ENCODE assay signal across 23 mouse cellular contexts in the genomic region with DNA sequence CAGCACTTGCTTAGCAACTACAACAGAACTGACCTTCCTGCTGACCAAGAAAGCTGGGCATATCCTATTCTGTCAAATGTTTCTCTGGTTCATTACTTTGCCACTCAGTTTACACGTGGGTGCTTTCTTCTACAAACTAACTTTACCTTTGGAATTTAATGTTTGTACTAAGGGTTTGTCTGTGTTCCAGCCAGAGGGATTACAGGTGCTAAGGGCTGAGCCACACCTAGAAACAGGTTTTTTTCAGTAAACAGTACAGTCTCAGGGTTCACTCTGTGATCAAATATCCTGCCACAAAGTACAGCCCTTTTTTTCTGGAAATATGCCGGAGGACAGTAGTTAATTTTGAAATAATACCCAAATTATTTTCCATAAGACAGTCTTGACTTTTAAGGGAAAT. TPM values are rescaled to one million over a fixed set of nuclear protein-coding genes. Genes with fewer than 3 reads are reported as not detected.
DNase-seq lines count a peak whose midpoint lies in the region; ATAC-seq and TF ChIP-seq lines count a peak whose summit lies in the region.
"Had no signal": no experiment of that assay in that cellular context is flagged by ENCODE, and none has a peak within 500 bp of the region (broad histone marks: within the 10 kb centered on the region; RNA-seq: fewer than 3 reads in every experiment).

No protein-coding gene starts in this region.

- H3K4me2 ChIP-seq in liver, embryonic 11.5 days, result no peak overlapping the region
- no peak overlapping the region for H3K4me2 ChIP-seq in intestine, embryonic 14.5 days (ENCODE audit: low read length)
- no peak overlapping the region for H3K4me2 ChIP-seq in stomach, embryonic 15.5 days
- H3K4me2 ChIP-seq: hindbrain, embryonic 13.5 days; limb, embryonic 15.5 days; midbrain, embryonic 15.5 days; neural tube, embryonic 13.5 days had no signal

- no peak for TF ChIP-seq CTCF in liver, adult 2 months (IDR thresholded peaks at IDR 0.05; ENCODE audit: low read depth, low read length)
- no peak for TF ChIP-seq CTCF in layer of hippocampus, adult 2 months (conservative IDR thresholded peaks at IDR 0.05)

- H3K9me3 ChIP-seq in liver, embryonic 11.5 days (ENCODE audit: control insufficient read depth, low read length), result no peaks in the 10 kb centered on the region
- no peaks in the 10 kb centered on the region for H3K9me3 ChIP-seq in intestine, embryonic 14.5 days (ENCODE audit: control insufficient read depth, low read length)
- H3K9me3 ChIP-seq in stomach, embryonic 15.5 days, result no peaks in the 10 kb centered on the region
- H3K9me3 ChIP-seq: hindbrain, embryonic 13.5 days; limb, embryonic 15.5 days; midbrain, embryonic 15.5 days; neural tube, embryonic 13.5 days had no signal

- peaks cover 8% of the 10 kb centered on the region for H3K4me1 ChIP-seq in liver, adult 2 months (ENCODE audit: control insufficient read depth, insufficient read depth, low read length)
- no peaks in the 10 kb centered on the region; the same call in 1 of the 2 replicates for H3K4me1 ChIP-seq in liver, embryonic 11.5 days (replicated peaks; ENCODE audit: control insufficient read depth, insufficient read depth, low read length)
- H3K4me1 ChIP-seq in intestine, embryonic 14.5 days (replicated peaks; ENCODE audit: control insufficient read depth, insufficient read depth, low read length), result peaks cover 2% of the 10 kb centered on the region; the same call in 1 of the 2 replicates
- H3K4me1 ChIP-seq in stomach, embryonic 15.5 days, result no peaks in the 10 kb centered on the region
- H3K4me1 ChIP-seq: hindbrain, embryonic 13.5 days; limb, embryonic 15.5 days; midbrain, embryonic 15.5 days; neural tube, embryonic 13.5 days had no signal

- DNase-seq in liver, adult 2 months (ENCODE audit: extremely low read depth, low read depth, low spot score), result peak; percentile 89
- DNase-seq in liver, embryonic 11.5 days (ENCODE audit: low spot score), result no peak
- DNase-seq in intestine, embryonic 14.5 days (ENCODE audit: low spot score), result no peak
- DNase-seq in large intestine, adult 2 months (ENCODE audit: low read depth, low spot score), result peak; percentile 80
- DNase-seq in cerebellum, adult 8-10 months, result no peak
- DNase-seq in layer of hippocampus, adult 2 months (ENCODE audit: low spot score in 2 of 2), result no peak
- DNase-seq: adrenal gland, postnatal 36 days; forebrain, postnatal 0 days; gastrocnemius, postnatal 36 days; heart, postnatal 36 days; kidney, postnatal 25 days; left cerebral cortex, postnatal 4 days; lung, postnatal 36 days; retina, postnatal 1 day; right cerebral cortex, postnatal 25 days had no signal

- ATAC-seq in liver, embryonic 11.5 days (replicated peaks; ENCODE audit: low FRiP score), result no peak
- peak; percentile 71; the same call in 1 of the 2 replicates for ATAC-seq in intestine, embryonic 14.5 days (replicated peaks; ENCODE audit: low FRiP score, low TSS enrichment, low read depth)
- ATAC-seq in stomach, embryonic 15.5 days (ENCODE audit: insufficient read depth, low FRiP score, low read depth), result peak; percentile 85
- ATAC-seq: CD4-positive, CD25-positive, alpha-beta regulatory T cell, adult 4 months; forebrain, postnatal 0 days; midbrain, embryonic 15.5 days had no signal

- TF ChIP-seq POLR2A in liver, adult 2 months (IDR thresholded peaks at IDR 0.05; ENCODE audit: extremely low read depth, insufficient read depth, low read length), result no peak

- H3K27ac ChIP-seq in liver, adult 2 months (replicated peaks; ENCODE audit: insufficient read depth, low read depth, low read length), result peak overlapping the region; percentile 52
- no peak overlapping the region for H3K27ac ChIP-seq in liver, embryonic 11.5 days (ENCODE audit: low read depth, low read length)
- H3K27ac ChIP-seq in intestine, embryonic 14.5 days (ENCODE audit: low read depth), result no peak overlapping the region
- H3K27ac ChIP-seq in stomach, embryonic 15.5 days, result peak overlapping the region; percentile 65; the same call in 1 of the 2 replicates
- H3K27ac ChIP-seq in layer of hippocampus, adult 2 months, result no peak overlapping the region
- H3K27ac ChIP-seq: hindbrain, embryonic 13.5 days; left cerebral cortex, adult 2 months; limb, embryonic 15.5 days; midbrain, embryonic 15.5 days; neural tube, embryonic 13.5 days had no signal

- no peaks in the 10 kb centered on the region for H3K79me2 ChIP-seq in liver, adult 2 months (ENCODE audit: control insufficient read depth, insufficient read depth, low read length)

- H3K27me3 ChIP-seq in liver, adult 2 months (ENCODE audit: control insufficient read depth, insufficient read depth, low read length), result no peaks in the 10 kb centered on the region
- H3K27me3 ChIP-seq in liver, embryonic 11.5 days (replicated peaks; ENCODE audit: control insufficient read depth, insufficient read depth, low read length), result no peaks in the 10 kb centered on the region
- H3K27me3 ChIP-seq in intestine, embryonic 14.5 days (replicated peaks; ENCODE audit: control insufficient read depth, insufficient read depth, low read length), result no peaks in the 10 kb centered on the region
- H3K27me3 ChIP-seq in stomach, embryonic 15.5 days (replicated peaks), result no peaks in the 10 kb centered on the region
- H3K27me3 ChIP-seq: hindbrain, embryonic 13.5 days; limb, embryonic 15.5 days; midbrain, embryonic 15.5 days; neural tube, embryonic 13.5 days had no signal

- peaks cover 8% of the 10 kb centered on the region for H3K36me3 ChIP-seq in liver, adult 2 months (ENCODE audit: control insufficient read depth, insufficient read depth, low read length)
- peaks cover 29% of the 10 kb centered on the region for H3K36me3 ChIP-seq in liver, embryonic 11.5 days (ENCODE audit: control insufficient read depth, insufficient read depth, low read length)
- peaks cover 61% of the 10 kb centered on the region for H3K36me3 ChIP-seq in intestine, embryonic 14.5 days (ENCODE audit: control insufficient read depth, insufficient read depth, low read length)
- peaks cover 28% of the 10 kb centered on the region for H3K36me3 ChIP-seq in stomach, embryonic 15.5 days

- no peak overlapping the region for H3K9ac ChIP-seq in liver, adult 2 months (ENCODE audit: low read depth, low read length)
- H3K9ac ChIP-seq in liver, embryonic 11.5 days (ENCODE audit: low read depth, low read length), result no peak overlapping the region
- H3K9ac ChIP-seq in intestine, embryonic 14.5 days (ENCODE audit: low read length), result no peak overlapping the region
- no peak overlapping the region for H3K9ac ChIP-seq in stomach, embryonic 15.5 days
- H3K9ac ChIP-seq: forebrain, postnatal 0 days; hindbrain, embryonic 13.5 days; limb, embryonic 15.5 days; midbrain, embryonic 15.5 days; neural tube, embryonic 13.5 days had no signal

- 18% methylated on average over 2 of the region's 2 CpGs for WGBS in liver, adult 2 months
- WGBS in liver, embryonic 11.5 days, result 88% methylated on average over 2 of the region's 2 CpGs
- 64% methylated on average over 2 of the region's 2 CpGs for WGBS in intestine, embryonic 14.5 days
- WGBS in large intestine, adult 2 months, result 15% methylated on average over 2 of the region's 2 CpGs
- WGBS in stomach, embryonic 15.5 days, result 59% methylated on average over 2 of the region's 2 CpGs

- no peak overlapping the region for H3K4me3 ChIP-seq in liver, adult 2 months (ENCODE audit: insufficient read depth, low read depth, low read length)
- H3K4me3 ChIP-seq in liver, embryonic 11.5 days (ENCODE audit: low read depth, low read length), result no peak overlapping the region
- no peak overlapping the region for H3K4me3 ChIP-seq in intestine, embryonic 14.5 days (ENCODE audit: low read depth, low read length)
- no peak overlapping the region for H3K4me3 ChIP-seq in stomach, embryonic 15.5 days (replicated peaks)
- H3K4me3 ChIP-seq in layer of hippocampus, adult 2 months, result no peak overlapping the region
- H3K4me3 ChIP-seq: hindbrain, embryonic 13.5 days; left cerebral cortex, adult 2 months; limb, embryonic 15.5 days; midbrain, embryonic 15.5 days; myocyte; neural tube, embryonic 13.5 days had no signal

RNA-seq across cellular contexts. Expression of a gene that starts 23.8 kb away (rescaled TPM):
- 21.5 and 29.7 TPM in 2 replicates for total RNA-seq in liver, adult 2 months (2014; rRNA removed)
- 11.3 and 18.2 TPM in 2 replicates for polyA plus RNA-seq in liver, adult 2 months (2012; rRNA removed)
- polyA plus RNA-seq in liver, embryonic 11.5 days (2014; fragmentation: Nextera tagmentation; extraction: Ambion mirVana), result 34.0 and 34.3 TPM in 2 replicates
- 256 and 280 TPM in 2 replicates for polyA plus RNA-seq in intestine, embryonic 14.5 days (2014; fragmentation: Nextera tagmentation; extraction: Ambion mirVana)
- polyA plus RNA-seq in large intestine, adult 2 months (2012; rRNA removed), result 2,125 and 2,622 TPM in 2 replicates
- polyA plus RNA-seq in stomach, embryonic 15.5 days (2015; fragmentation: Nextera tagmentation; extraction: Ambion mirVana), result 209 and 223 TPM in 2 replicates
- not detected for total RNA-seq in layer of hippocampus, adult 2 months (2021)
- total RNA-seq: gastrocnemius, postnatal 36 days; left cerebral cortex, adult 2 months had no signal

RNA-seq across cellular contexts. Expression of a gene that starts 30.1 kb away (rescaled TPM):
- 47.1 and 53.2 TPM in 2 replicates for total RNA-seq in liver, adult 2 months (2014; rRNA removed)
- 12.0 and 13.1 TPM in 2 replicates for polyA plus RNA-seq in liver, adult 2 months (2012; rRNA removed)
- 166 and 176 TPM in 2 replicates for polyA plus RNA-seq in liver, embryonic 11.5 days (2014; fragmentation: Nextera tagmentation; extraction: Ambion mirVana)
- polyA plus RNA-seq in intestine, embryonic 14.5 days (2014; fragmentation: Nextera tagmentation; extraction: Ambion mirVana), result 183 and 189 TPM in 2 replicates
- 34.2 and 35.6 TPM in 2 replicates for polyA plus RNA-seq in large intestine, adult 2 months (2012; rRNA removed)
- 159 and 169 TPM in 2 replicates for polyA plus RNA-seq in stomach, embryonic 15.5 days (2015; fragmentation: Nextera tagmentation; extraction: Ambion mirVana)
- total RNA-seq in layer of hippocampus, adult 2 months (2021), result 10 to 100 TPM; 78.8 to 81.4 TPM

RNA-seq across cellular contexts. Expression of a gene that starts 47.8 kb away (rescaled TPM):
- 5.7 and 6.7 TPM in 2 replicates for total RNA-seq in liver, adult 2 months (2014; rRNA removed)
- 2.7 and 3.5 TPM in 2 replicates for polyA plus RNA-seq in liver, adult 2 months (2012; rRNA removed)
- polyA plus RNA-seq in liver, embryonic 11.5 days (2014; fragmentation: Nextera tagmentation; extraction: Ambion mirVana), result 16.2 and 17.3 TPM in 2 replicates
- 16.8 and 18.1 TPM in 2 replicates for polyA plus RNA-seq in intestine, embryonic 14.5 days (2014; fragmentation: Nextera tagmentation; extraction: Ambion mirVana)
- 6.6 and 11.8 TPM in 2 replicates for polyA plus RNA-seq in large intestine, adult 2 months (2012; rRNA removed)
- polyA plus RNA-seq in stomach, embryonic 15.5 days (2015; fragmentation: Nextera tagmentation; extraction: Ambion mirVana), result 11.8 and 12.9 TPM in 2 replicates
- total RNA-seq in layer of hippocampus, adult 2 months (2021), result 10 to 100 TPM; 16.2 to 19.0 TPM

Comparison
In these comparisons a context has a peak if more than half of its experiments do, and no peak if none do; other contexts are left out.
1. DNase-seq: peak in liver, adult 2 months (single experiment) and large intestine, adult 2 months (single experiment); none in liver, embryonic 11.5 days (single experiment), intestine, embryonic 14.5 days (single experiment), cerebellum, adult 8-10 months (single experiment) and layer of hippocampus, adult 2 months (0 of 2).
2. H3K27ac ChIP-seq: peak in liver, adult 2 months (single experiment) and stomach, embryonic 15.5 days (single experiment); none in liver, embryonic 11.5 days (single experiment), intestine, embryonic 14.5 days (single experiment) and layer of hippocampus, adult 2 months (single experiment).